Mouse (Mus musculus): ENCODE results near the gene Gal3st4.
A peak's percentile ranks its signal among the peaks of the same experiment; 100 is the strongest.

The Gal3st4 gene

DNA sequence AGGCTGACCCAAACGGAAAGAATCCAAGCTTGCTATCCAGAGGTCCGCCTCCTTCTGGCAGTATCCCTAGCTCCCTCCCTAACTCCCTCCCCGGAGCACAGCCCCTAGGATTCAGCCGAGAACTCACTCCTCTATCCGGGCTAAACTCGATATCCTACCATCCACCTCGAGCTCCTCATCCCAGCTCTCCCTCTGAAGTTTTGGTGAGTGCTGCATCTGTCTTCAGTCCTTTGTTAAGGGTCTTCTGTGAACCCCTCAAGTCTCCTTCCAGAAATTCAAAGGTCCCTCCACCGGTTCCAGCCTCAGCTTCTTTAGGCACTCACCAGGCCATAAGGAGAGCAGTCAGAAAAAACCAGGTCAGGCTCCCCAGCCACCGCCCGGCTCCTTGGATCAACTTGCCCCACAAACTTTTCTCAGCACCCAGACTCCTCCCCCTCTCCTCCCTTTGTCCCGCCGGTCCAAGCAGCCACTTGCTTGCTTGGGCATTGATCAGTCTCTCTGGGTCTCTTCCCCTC lies at the start of gene Gal3st4:
Gal3st4 (minus strand) TSS at position 432 of the 515 bp plus-strand sequence.
- peak; percentile 51 for DNase-seq (ENCODE audit: low read depth)

- no peak for DNase-seq (ENCODE audit: low read depth)
Observed at GRCm38 (mm10) chr5:138312795-138313194, 40.2 kb upstream of the Gal3st4 start.

DNA sequence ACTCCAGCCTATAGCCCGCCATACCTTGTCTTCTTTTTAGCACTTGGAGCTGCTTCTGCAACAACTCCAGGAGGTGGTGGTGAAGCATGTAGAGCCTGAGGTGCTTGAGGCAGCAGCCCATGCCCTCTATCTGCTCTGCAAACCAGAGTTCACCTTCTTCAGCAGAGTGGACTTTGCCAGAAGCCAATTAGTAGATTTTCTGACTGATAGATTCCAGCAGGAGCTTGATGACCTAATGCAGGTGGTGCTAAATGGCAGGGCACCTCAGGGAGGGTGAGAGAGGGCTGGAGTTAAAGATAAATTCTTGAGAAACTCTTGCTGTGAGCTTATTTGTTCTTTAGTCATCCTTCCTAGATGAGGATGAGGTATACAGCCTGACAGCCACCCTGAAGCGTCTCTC lies 27.0 kb upstream of the Gal3st4 start:
- DNase-seq (ENCODE audit: low read depth) = no peak

DNA sequence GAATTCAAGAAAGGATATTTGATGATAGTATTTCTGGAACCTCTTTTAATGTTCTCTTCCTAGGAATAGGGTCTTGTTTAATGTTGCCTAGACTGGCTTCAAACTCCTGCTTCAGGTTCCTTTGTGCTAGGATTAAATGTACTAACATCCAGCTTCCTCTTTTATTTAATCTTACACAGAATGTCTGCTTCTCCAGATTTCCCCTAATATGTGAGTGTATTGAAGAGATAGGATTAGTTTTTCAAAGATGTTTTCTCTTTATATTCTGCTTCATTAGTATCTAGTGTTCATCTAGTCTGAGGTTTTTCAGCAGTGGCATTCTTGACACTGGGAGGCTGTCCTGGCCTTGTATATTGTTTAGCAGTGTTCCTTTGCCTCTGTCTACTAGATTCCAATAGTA lies 21.5 kb upstream of the Gal3st4 start:
- DNase-seq (ENCODE audit: low read depth) = no peak

DNA sequence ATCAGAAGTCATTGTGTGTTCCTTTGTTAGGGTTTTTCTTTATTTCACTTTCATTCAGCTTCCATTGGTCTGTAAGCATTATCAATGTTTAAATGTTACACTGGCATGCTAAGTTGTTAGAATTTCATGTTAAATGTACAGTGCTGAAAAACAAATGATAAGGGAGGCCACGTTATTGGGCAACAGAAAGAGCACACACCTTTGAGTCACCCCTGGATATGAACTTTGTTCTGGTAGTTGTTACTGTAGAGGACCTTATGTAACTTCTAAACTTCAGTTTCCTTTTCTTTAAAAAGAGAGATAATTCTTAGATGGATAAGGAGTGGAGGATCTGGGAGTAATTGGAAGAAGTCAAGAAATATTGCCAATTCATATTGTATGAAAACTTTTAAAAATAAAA lies 19.0 kb upstream of the Gal3st4 start:
- no peak for DNase-seq (ENCODE audit: low read depth)

DNA sequence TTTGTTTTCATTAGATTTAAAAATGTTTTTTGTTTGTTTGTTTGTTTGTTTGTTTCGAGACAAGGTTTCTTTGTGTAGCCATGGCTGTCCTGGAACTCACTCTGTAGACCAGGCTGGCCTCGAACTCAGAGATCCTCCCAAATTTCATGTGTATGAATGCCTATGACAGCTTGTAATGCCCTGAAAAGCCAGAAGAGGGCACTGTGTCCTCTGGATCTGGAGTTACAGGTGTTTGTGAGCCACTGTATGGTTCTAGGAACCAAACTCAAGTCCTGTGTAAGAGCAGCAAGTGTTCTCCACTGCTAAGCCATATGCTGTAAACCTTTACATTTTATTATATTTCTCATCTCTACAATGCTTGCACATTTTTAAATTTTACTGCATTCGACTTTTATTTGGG lies 15.2 kb upstream of the Gal3st4 start:
- DNase-seq (ENCODE audit: low read depth) = peak; percentile 14

GRCm38 (mm10) chr5:138283540-138283939 lies 10.9 kb upstream of the Gal3st4 start:
- peak; percentile 11 for DNase-seq (ENCODE audit: low read depth)

DNA sequence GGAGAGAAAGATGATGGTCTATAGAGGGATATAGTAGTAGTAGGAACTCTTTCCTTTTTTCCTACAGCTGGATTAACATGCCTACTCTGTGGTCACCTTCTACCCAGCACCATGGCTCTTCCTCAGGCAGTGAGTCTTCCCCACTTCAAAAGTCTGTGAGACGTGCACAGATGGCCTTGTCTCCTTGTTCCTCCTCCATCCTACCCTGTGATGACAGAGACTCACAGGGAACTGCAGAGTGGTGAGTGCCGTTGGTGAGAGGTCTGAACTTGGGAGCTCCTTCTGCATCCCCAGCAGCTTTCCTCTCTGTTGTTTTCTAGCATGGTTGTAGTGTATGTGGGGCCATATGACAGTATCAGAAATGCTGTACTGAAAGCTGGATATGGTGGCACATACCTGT lies 9.2 kb upstream of the Gal3st4 start:
- no peak for DNase-seq (ENCODE audit: low read depth)

DNA sequence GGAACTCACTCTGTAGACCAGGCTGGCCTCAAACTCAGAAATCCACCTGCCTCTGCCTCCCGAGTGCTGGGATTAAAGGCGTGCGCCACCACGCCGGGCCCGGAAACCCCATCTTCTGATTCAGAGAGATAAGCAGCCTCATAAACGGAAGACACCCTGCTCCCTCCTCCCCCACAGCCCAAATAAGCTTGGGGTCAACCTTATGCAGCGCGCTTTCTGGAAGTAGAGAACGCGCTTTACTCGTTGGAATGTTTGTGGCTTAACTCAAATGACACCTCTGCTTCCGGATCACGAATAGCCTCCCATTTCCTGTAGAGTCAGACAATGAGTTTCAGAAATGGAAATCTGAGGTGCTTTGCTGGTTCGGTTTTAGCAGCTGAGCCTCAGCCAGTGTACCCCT lies 8.2 kb upstream of the Gal3st4 start:
- DNase-seq (ENCODE audit: low read depth) = no peak

DNA sequence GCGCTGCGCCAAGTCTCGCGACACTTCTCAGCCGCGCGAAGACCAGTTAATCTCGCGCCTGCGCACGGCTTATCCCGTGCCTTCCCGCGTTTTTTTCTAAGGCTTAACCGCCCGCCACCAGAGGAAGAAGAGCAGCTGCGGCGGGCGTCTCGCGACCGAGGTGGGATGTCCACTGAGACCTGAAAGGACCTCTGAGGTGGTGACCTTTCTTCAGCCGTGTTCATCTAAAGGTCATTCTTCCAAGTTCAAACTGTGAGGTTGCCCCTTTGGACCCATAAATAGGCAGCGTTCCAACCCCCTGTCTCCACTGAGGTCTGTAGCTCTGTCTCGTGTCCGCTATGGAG lies 7.8 kb upstream of the Gal3st4 start:
- no peak for DNase-seq (ENCODE audit: low read depth)

- DNase-seq (ENCODE audit: low read depth) = no peak
Observed at GRCm38 (mm10) chr5:138279585-138280424, 7.2 kb upstream of the Gal3st4 start, which contains the start of the genes Gm43720, Gpc2 and Stag3. Gm43720 (minus strand) TSS chr5:138279958. Gpc2 (minus strand) TSS chr5:138280005. Stag3 (plus strand) TSS chr5:138280240.

DNA sequence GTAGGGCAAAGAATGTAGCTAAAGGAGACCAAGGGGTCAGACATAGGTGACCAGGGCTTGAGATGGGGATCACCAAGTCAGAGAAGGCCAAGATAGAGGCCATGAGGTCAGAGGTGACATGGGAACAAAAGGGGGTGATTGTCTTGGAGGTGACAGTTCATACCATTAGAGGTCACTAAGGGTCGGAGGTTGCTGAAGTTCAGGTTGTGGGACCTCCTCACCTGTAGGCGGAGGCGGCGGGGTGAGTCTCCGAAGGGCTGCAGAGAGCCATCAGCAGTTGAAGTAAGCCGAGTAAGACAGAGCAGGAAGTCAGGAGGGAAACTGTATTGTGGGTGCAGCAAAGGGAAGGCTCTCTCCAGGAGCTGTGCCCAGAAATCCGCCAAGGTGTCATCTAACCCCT lies 5.4 kb upstream of the Gal3st4 start:
- DNase-seq (ENCODE audit: low read depth) = no peak

- peak; percentile 14 for DNase-seq (ENCODE audit: low read depth)
Observed at GRCm38 (mm10) chr5:138275216-138276050, 2.8 kb upstream of the Gal3st4 start.

DNA sequence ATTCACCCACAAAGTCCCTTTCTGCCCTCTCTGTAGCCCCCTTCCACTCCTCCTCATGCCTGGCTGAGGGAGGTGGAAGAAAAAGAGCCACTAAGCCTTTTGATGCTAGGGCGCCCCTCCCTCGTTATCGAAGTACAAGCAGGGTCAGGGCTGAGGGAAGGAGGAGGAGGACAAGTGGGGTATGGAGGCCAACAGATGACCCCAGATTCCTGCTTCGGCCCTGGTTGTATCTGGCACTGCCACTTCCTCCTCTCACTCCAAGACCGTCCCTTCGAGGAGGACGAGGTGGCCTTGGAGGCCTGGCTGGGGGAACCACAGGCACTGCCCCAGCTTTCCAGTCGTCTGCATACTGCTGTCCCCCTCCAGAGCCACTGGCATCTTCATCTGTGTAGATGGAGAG lies 1.5 kb upstream of the Gal3st4 start:
- no peak for DNase-seq (ENCODE audit: low read depth)

- DNase-seq (ENCODE audit: low read depth) = no peak
Observed at GRCm38 (mm10) chr5:138271232-138271631, 1.4 kb downstream of the Gal3st4 start.

GRCm38 (mm10) chr5:138268980-138269379 lies 3.7 kb downstream of the Gal3st4 start:
- DNase-seq (ENCODE audit: low read depth) = no peak

- no peak for DNase-seq (ENCODE audit: low read depth)
Observed at GRCm38 (mm10) chr5:138267114-138267513, 5.5 kb downstream of the Gal3st4 start.

DNA sequence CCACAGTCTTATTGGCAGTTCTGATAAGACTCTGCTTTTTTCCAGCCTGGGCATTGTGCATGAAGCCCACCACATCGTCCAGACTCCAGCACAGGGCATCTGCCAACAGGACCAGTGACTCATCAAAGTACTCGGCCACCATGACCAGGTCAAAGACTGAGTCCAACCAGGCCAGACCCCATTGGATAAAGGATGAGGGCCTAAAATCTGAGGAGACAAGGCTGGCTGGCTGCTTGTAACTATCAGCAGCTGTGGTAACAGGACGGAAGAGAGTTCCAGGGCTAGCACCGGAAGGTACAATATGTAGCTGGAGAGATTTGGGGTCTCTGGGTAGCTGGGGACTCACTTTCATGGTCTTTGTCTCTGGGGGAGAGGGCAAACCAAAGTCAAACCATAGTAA lies 6.9 kb downstream of the Gal3st4 start:
- no peak for DNase-seq (ENCODE audit: low read depth)

- DNase-seq (ENCODE audit: low read depth) = no peak
Observed at GRCm38 (mm10) chr5:138264207-138264578, 8.4 kb downstream of the Gal3st4 start.

DNA sequence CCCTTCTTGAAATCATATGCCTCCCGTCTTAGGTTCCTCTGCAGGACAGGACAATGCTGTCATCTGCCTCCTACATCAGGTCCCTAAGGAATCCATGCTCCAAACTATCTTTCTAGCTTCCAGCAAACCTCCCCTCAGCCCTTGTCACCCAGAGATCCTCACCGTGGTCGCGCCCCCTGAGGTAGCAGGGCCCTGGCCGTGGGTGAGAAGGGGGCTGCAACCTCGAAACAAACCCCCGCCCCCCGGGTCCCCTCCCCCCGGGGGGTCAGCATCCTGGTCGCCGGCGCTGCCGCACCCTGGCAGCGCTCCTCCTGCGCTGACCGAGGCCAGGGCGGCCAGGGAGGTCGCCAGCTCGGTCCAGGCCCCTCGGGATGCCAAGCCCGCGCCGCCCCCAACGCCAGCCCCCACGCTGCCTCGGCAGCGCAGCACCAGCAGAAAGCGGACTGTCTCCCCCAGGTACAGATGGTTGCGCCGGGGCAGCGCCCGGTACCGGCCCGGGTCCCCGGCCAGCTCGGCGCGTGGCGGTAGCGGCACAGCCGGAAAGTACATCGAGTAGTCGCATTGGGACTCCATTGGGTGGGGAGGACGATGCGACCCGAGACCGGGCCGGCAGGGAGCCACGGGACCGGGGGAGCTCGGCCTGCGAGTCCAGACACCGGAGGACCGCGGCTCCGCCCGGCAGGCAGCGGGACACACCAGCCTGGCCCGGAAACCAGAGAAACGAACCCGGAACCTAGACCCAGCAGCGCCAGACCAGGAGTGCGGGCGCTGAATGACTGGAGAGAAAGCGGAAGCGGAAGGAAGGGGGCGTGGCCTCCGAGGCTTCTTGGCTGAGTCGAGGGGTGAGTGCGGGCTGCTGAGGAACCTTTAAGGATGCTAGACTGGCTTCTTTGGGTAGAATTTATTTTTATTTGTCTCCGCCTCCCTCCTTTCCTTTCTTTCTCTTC lies 9.1 kb downstream of the Gal3st4 start, which contains the start of gene BC037034:
BC037034 (minus strand) TSS at position 774 of the 947 bp plus-strand sequence.
- peak; percentile 97 for DNase-seq (ENCODE audit: low read depth)

- peak; percentile 25 for DNase-seq (ENCODE audit: low read depth)
Observed at GRCm38 (mm10) chr5:138262582-138263240, 9.9 kb downstream of the Gal3st4 start.

All from NIH3T3 (cell line).